Mouse (Mus musculus): Measurements from ENCODE around the gene Crabp2.

The Crabp2 gene

DNA sequence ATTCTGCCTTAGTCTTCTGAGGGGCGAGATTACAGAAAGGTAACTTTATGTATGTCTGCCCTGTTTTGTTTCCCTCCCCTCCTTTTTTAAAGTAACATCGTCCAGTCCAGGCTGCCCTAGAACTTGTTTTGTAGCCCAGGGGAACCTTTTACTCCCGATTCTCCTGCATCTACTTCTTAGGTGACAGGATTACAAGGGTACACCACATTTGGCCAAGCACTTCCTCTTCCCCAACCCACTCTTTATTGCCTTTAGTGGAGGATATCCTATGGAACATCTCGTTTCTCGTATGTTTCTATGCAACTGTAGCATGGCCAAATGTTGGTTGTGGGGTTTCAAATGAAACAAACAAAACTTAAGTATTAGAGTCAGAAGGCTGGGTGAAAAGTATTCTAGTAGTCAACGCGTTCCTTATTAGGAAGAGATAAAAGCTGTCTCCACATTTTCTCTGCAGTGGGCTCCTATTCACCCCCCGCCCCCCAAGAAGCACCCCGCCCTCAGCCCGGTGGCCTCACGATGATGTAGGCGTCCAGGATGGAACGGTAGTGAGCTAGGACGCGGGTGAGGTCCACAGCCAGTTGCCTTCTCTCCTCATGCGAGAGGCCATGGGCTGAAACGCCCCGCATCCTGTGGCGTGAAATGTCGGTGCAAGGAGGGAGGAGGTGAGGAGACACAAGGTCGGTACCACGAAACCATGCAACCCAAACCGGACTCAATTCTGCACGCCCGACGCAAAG lies 19.0 kb upstream of the Crabp2 start:
- no peak for DNase-seq

DNA sequence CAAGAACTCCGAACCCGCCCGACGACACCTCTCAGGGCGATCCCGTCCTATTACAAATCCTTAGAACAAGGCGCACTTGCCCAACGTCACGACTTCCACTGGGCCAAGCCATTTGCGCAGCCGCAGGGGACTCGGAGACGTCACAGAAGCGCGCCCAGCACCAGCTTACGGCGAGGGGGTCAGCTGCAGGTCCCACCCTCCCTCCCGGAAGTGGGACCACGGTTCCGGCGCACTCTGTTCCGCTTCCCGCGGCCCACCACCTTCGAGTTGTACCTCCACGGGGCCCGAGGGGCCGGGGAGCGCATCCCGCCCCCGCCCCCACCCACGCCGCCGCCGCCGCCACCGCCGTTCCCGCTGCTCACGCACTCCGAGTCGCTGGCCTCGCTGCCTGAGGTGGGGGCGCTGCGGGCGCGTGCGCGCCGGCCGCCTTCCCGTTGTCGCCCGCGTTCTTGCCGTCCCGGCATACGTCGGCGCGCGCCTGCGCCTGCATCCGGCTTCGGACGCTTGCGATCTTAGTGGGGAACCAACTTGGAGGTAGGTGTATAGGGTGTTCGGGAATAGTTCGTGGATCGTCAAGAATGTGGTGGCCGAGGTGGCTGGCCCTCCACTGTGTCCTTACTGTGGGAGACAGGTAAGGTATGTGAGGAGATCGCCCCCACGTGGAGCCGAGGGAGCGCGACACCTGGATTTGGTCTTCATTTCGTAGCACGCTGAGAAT lies 18.2 kb upstream of the Crabp2 start, which contains the start of the genes Isg20l2 and Rrnad1:
Isg20l2 (plus strand) TSS at position 237 of the 718 bp plus-strand sequence.
Rrnad1 (minus strand) TSS at position 640 of the 718 bp plus-strand sequence.
- DNase-seq, result peak; percentile 95

DNA sequence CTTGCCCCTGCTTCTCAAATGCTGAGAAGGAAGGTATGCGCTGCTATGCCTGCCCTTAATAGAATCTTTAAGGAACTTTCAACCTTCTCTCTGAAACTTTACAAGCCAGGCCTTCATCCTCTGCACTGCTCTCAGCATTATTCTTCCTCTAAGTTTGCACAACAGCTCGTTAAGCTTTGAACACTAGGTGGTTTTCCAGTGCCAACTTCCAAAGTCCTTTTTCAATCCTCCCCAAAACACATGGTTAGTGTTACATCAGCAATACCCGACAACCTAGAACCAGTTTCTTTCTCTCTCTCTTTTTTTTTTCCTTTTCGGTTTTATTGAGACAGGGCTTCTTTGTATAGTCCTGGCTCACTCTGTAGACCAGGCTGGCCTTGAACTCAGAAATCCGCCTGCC lies 14.4 kb upstream of the Crabp2 start:
- DNase-seq, result no peak

DNA sequence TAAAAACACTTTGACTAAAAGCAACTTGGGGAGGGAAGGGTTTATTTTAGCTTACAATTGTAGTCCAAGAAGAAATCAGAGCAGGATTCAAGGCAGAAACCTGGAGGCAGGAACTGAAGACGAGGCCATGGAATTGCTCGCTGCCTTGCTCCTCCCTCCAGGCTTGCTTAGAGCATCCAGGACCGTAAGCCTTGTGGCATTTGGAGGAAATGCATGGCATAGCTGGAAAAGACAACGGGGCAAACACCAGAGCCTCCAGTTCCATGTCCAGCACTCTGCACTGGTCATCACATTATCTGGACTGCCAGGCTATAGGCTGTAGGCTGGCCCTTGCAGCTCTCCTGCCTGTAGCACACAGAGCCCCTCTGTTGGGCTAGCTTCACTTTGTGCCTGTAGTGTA lies 14.0 kb upstream of the Crabp2 start:
- DNase-seq, result no peak

DNA sequence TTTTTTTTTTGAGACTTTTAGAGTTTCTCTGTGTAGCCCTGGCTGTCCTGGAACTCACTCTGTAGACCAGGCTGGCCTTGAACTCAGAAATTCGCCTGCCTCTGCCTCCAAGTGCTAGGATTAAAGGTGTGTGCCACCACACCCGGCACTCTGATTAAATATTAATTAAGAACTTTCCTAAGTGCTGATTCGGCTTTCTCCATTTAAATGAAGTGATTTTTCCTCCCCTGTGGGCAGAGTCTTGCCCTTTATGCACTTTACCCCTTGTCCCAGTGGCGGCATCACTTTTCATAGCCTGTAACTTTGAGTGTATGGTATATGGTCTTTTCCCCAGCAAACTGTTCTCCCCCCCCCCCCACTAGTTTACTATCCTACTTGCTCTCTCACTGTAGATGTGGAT lies 13.3 kb upstream of the Crabp2 start:
- no peak for DNase-seq

DNA sequence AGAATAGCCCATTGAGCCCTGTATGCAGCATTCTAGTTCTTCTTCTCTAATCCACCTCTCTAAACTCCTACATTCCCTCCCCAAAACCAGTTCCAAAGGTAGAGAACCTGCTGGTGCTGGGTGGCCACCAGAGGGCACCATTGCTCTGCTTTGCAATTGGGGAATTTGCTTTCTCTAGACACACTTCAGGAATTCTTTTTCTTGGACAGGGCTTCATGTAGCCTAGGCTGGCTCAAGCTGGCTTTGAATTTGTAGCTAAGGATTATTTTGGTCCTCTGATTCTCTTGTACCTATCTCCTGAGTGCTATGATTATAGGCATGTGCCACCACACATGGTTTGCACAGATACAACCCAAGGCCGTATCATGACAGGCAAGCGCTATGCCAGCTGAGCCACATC lies 12.7 kb upstream of the Crabp2 start:
- DNase-seq, result peak; percentile 90

DNA sequence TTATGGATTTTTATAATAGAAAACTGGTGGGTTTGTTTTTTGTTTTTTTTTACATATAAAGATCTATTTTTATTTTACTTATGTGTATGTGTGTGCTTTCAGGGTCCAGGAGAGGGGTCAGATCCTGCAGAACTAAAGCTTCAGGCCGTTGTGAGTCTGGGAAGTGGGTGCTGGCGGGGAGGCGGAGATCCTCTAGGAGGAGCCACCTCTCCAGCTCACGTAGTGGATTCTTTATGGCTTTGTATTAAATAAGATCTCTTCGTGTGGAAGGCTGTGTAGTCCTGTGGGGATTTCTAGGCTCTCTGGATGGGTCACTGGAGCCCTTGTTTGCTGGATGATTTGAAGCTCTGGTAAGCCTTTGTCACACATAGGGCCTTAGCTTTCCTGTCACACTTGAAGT lies 7.9 kb upstream of the Crabp2 start:
- no peak for DNase-seq

DNA sequence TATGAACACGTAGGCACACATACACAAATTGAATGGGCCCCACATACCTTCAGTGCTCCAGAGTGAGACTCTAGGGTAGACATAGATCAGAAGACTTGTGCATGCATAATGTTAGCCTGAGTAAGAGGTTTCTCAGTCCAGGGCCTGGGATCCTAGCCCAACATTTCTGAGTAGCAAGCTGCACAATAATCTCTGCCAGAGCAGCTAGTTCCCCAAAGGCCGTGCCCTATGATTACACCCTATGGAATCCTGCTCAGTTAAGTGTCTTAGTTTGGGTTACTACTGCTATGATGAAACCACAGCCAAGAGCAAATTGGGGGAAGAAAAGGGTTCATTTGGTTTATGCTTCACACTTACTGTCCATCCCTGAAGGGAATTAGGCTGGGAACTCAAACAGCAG lies 6.0 kb upstream of the Crabp2 start:
- DNase-seq, result no peak

DNA sequence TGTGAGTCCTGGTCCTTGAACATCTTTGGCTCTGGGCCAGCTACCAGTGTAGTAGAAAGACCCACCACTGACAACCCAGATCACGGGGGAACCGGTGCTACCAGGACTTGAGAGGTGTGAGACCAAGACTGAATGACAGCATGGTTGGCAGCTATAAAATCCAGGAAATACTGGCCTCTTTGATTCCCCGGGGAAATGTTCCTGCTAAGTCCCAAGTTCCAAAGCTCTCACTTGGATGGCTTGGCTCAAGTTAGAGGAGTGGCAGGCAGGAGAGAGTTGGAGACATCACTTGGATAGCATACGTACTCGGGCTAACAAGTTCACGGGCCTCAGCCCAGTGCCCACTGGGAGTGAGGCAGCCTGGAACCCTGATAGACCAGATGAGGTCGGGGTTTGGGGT lies 4.9 kb upstream of the Crabp2 start:
- no peak for DNase-seq

DNA sequence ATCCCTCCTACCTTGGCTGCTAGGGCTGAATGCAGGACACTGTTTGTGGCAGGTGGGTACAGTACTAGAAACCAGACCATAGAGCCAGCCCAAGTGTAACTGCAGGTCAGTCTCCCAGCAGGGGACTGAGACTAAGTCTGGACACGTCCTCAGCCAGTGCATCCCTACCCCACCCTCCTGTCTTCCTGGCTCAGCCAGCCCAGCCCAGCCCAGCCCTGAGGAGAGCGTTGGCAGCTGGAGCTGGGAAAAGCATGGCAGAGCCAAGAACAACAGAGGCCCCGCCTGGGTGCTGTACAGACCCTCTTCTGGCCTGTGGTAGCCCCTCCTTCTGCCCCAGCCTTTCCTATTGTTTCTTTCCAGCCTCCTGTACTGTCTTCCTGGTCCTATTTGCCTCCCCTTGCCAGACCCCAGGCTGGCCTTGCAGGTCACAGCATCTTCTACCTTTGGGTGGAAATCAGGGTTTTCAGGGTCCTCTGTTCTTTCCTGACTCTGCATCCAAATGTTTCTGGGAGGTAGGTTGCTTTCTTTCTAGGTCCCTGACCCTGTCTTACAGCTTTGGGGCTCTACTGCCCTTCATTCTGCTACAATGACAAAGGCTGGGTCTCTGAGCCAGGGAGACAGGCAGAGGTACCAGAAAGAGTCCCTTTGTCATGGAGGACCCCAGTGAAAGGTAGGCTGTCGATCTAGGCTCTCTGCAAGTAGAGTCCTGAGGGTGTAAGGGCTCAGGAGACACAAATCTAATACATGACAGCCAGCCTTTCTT lies 3.4 kb upstream of the Crabp2 start:
- DNase-seq, result no peak

DNA sequence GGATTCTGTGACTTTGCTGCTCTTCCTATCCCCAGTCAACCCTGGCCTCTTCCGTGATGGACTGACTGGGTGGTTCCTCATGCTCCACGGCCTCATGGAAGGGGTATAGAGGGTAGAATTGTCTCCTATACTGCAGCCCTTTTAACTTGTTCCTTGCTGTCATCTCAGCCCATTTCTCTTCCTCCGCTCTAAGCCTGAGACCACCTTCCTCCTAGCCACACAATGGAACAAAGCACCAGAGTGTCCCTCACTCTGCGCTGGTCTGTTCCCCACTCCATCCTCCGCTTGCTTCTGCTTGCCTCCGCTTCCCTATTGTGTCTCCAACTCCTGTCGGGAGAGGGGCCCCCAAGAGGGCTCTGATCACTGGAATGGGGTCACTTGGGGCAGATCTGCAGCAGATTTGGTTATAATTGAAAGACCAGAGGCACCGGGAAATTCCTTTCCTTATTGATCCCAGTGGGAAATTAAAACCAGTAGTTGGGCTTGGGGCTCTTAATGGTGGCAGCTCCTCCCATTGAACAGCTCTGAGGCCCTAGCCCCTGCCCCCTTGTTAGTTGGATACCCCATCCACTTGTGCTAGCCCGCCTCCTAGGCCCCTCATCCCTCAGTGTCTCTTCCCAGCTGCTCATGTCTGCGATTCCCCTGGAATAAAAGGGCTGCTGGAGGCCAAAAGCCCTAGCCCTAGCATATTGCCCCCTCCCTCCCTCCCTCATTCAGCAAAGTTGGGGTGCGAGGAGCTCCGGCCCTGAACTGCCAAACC lies 2.5 kb upstream of the Crabp2 start:
- DNase-seq, result no peak

DNA sequence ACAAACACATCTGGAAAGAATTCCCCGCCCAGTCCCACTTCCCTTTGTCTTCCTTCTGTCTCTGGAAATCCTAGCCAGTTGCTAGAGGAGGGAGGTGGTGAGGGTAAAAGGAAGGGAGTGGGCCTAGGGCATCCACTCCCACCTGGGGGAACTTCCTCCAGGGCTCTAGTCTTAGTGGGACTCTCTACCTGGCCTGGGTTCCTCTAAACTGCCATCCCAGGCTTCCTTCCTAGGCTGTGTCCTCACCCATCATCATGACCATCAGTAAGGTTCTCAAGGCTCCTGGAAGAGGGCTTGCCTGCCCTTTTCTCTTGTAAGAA lies 2.0 kb upstream of the Crabp2 start:
- no peak for DNase-seq

DNA sequence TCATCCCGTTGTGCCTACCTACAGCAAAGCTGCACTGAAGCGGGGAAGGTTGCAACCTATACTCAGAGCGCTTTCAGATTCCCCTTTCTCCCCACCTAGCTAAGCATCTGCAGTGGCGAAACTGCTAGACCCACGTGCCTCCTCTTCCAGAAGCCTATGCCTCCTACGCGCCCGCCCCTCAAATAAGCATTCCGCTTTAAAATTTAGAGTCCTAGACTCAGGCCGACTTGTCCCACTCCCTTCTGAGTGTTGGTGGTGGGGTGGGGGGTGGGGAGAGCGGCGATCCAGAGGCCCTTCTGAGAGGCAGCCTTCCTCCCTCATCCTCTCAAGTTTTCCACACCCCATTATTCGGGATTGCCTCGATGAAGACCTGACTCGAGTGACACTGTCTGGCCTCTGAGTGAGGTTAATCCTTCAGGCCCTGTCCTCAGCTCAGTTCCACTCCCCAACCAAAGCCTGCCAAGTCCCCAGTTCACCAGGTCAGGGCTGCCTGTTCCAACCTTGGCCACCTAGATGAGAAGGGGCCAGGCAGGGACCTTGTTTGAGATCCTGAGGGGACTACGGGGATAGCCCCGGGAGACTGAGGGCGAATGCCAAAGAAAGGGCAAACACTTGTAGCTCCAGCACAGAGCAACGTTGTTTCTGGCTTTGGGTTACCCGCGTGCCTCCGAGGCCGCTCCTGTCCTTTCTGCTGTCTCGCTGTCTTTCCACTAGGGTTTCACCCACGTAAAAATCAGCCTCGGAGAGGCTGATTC lies 1.2 kb upstream of the Crabp2 start:
- no peak for DNase-seq

DNA sequence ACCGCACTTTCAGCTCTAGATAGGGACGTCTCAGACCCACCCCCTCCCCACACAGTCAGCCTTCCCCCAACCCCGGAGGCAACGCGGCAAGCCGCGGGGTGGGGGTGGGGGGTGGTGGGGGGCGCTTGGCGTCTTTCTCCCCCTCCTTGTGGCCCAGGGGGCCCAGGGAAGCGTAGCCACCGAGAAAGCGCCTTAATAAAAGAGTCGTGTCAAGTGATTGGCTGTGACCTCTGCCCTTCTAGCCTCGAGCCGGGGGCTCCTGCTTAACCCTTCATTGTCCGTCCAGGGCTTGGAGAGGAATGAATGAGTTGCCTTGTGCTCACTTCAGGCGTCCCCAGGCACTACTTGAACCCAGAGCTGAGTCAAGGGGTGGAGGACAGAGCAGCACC lies 661 bp upstream of the Crabp2 start:
- DNase-seq, result no peak

DNA sequence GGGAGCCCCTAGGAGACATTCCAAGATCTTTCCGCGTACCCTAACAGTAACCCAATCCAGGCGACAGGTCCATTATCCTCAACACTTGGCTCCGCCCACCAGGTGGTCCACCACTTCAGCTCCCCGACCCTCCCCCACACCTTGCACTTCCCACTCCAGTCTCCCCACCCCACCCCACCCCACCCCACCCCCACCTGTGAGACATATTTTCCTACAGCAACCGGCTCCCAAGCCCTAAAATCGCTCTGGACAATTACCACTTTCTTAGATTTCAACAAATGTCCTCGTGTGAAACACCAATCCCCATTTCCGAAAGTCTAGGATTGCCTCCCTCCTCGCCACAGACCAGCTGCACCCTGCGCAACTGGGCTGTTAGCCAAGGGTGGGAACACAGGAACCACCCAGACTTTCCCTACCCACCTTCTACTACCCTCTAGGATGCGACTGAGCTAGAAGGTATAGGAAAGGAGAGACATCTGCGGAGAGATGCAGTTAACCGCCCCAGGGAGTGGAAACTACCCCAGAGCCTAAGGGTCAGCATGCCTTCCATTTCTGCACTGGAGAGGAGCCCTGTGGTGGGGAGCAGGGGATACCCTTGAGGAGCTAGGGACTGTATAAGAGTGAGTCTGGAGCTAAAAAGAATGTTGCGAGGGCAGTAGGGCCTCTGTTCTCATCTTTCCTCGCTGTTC lies 944 bp downstream of the Crabp2 start:
- DNase-seq, result no peak

DNA sequence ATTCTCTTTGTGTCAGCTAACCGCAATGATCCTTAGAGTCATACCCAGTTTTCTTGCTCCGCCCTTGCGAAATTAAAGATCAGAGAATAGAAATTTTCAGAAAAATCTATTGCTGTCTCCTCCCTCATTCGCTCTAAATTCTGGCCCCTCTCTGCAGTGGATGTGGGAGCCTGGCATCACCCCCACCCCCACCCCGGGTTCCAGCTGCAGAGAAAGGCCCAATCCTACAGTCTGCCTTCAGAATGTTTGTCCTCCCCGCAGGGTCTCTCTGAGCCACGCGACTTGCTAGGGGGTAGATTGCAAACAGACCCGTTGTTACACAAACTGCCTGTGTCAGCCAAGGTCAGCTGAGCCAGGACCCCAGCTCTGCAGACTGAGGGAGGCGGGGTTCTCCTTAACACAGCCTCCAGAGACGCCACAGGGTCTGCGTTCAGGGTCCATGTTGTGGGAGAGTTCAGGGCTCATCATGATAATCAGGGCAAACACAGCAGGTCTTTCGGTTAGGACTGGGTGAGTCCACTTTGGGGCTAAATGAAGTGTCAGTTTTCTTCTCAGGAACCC lies 1.6 kb downstream of the Crabp2 start:
- DNase-seq, result no peak

DNA sequence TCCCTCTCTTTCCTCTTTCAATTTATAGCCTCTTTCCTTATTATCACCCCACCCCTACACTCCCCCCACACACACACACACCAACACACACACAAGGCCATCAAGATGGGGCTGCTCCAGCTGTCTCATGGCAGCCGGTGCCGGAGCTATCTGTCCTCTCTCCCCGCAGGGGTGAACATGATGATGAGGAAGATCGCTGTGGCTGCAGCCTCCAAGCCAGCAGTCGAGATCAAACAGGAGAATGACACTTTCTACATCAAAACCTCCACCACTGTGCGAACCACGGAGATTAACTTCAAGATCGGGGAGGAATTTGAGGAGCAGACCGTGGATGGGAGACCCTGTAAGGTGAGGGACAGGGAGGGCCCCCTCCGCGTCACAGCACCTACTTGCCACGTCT lies 3.5 kb downstream of the Crabp2 start:
- DNase-seq, result no peak

DNA sequence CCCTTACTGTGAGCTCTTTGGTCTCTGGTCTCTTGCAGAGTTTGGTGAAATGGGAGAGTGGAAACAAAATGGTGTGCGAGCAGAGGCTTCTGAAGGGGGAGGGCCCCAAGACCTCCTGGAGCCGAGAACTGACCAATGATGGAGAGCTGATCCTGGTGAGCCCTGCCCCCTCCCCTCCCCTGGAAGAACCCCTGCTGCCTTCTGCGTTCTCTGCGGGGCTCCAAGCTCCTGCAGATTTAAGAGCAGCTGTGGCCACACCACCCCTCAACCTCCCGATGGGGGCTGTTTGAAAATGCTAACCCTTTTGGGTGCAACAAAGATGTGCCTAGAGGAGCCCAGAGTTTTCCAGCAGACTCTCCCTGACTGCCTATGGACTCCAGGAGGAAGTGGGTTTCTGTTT lies 4.0 kb downstream of the Crabp2 start:
- DNase-seq, result no peak

DNA sequence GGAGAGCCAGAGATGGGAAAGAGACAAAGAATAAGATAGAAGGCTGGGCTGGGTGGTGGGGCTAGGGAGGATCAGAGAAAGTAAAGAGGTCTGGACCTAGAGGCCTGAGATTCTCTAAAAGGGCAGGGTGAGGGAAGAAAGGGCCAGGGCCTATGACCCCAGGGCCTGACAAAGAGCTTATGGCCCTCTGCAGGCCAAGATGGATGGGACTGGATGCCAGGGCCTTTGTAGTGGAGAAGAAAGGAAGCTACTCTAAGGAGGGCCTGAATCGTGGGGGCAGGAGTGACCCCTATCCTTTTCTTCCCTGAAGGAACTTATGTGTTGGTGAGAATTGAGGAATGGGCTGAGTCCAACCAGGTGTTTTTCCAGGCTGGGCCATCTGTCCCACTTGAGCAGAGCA lies 9.6 kb downstream of the Crabp2 start:
- DNase-seq, result no peak

DNA sequence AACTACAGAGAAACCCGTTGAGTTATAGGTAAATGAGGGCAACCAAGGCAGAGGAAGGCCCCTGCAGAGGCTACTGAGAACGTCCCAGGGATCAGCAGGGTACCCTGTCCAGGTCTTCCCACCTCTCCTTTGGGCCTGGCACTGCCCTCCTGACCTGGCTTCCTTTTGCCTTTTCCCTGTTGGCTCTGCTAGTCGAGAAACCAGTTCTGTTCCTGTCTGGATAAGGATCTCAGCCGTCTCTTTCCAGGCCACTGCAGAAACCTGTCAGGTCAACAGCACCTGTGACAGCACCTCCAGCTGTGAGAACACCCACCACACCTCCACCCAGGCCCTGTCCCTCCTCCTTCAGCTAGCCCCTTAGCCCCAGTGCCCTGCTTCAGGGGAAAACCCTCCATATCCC lies 10.0 kb downstream of the Crabp2 start:
- DNase-seq, result no peak

DNA sequence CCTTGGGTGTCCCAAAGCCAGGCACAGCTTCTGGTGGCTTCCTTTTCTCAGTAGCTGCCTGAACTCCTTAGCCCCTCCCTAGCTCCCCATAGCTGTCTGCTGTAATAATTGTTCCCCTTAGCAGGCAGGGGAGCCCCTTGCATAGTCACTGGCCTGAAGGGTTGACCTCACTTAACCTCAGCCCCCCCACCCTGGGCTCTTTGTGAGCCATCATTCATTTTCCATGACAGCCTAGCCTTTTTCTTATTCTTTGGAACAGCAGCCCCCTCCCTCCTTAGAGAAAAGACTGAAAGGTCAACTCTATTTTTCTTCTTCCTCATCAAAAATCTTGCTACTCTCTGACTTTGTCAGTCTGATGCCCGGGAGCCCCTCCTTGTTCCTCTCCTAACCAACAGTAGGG lies 10.5 kb downstream of the Crabp2 start:
- no peak for DNase-seq

DNA sequence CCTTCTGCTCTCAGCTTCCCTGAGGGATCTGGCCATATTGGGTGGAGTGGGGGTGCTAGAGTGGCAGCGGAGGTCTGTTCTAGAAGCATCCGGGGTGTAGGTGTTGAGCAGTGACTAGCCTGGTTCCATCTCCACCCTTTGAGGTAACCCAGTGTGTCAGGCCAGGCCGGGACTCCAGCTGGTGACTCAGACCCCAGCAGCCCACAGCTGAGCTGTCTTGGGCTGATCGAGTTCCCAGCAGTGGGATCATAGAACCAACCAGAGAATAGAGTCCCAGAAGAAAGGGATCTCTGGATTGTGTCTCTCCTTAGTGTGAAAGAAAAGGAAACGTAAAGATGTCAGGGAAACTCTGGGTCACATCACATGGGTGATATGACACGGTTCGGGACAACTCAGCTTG lies 10.9 kb downstream of the Crabp2 start:
- no peak for DNase-seq

Data from thymus, postnatal 4 days (tissue).